Mouse (Mus musculus) thymus, adult 2 months (tissue): ENCODE measurements around the gene Jak2.

Experiments
- CTCF ChIP-seq: fragments of 200-500 bp; IDR thresholded peaks from 2 replicates; pipeline ENCODE4 v1.5.1; 2012; ENCODE audit warnings: mild to moderate bottlenecking, control low read depth, low read length, moderate library complexity, borderline replicate concordance; ENCODE audit not compliant: control insufficient read depth, poor library complexity, insufficient read depth; ENCODE audit errors: extremely low read depth
- POLR2A ChIP-seq: fragments of 200-500 bp; IDR thresholded peaks from 2 replicates; pipeline ENCODE4 v1.6.1; 2012; ENCODE audit warnings: mild to moderate bottlenecking, low read length, control low read depth, moderate library complexity; ENCODE audit not compliant: control insufficient read depth, poor library complexity, insufficient read depth; ENCODE audit errors: extremely low read depth

DNA sequence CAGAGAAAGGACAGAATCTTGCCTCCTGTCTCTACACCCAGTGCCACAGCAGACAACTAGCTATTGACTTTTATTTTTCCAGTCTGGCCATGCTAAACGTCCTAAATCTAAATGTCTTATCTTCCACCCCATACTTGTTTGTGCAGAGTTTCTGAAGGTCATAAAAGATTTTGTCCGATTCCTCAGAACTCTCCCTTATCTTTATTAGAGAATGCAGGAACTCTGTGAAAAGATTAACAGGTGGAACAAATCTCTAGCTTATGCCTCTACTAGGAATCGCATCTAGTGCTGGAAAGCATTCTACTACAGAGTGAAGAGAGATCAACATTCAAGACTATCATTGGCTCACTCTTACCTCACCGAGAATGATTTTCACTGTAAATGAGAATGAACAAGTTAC lies 1.7 kb upstream of the Jak2 start:
- TF ChIP-seq POLR2A (no peak), CTCF (no peak)
